Mouse (Mus musculus) spleen, adult 2 months (tissue): Measurements from ENCODE around the gene Vps37c. TPM values are rescaled to one million over a fixed set of nuclear protein-coding genes. Genes with fewer than 3 reads are reported as not detected.

Source experiments
- DNase-seq, 2 experiments: peaks; one replicate each; pipeline versions ENCODE4 v3.0.0 to v3.0.0-alpha.2; 2012 to 2021; ENCODE audit warnings: low spot score in 2 of 2, low read depth in 1 of 2
- H3K27ac ChIP-seq: fragments of 200-500 bp; 2 replicates; pipeline ENCODE4 v1.5.1; 2012; ENCODE audit warnings: low read length, inconsistent platforms; ENCODE audit not compliant: insufficient read depth
- H3K27me3 ChIP-seq: fragments of 200-500 bp; 2 replicates; pipeline ENCODE4 v1.6.1; 2012; ENCODE audit warnings: mild to moderate bottlenecking, moderate library complexity, low read length, inconsistent platforms; ENCODE audit not compliant: control insufficient read depth, insufficient read depth
- H3K36me3 ChIP-seq: fragments of 200-500 bp; 2 replicates; pipeline ENCODE4 v1.6.1; 2012; ENCODE audit warnings: mild to moderate bottlenecking, low read length, inconsistent platforms; ENCODE audit not compliant: control insufficient read depth, insufficient read depth
- H3K4me1 ChIP-seq: fragments of 200-500 bp; 2 replicates; pipeline ENCODE4 v1.6.1; 2011; ENCODE audit warnings: inconsistent platforms; ENCODE audit not compliant: control insufficient read depth, insufficient read depth, insufficient read length
- H3K4me3 ChIP-seq: fragments of 200-500 bp; 2 replicates; pipeline ENCODE4 v1.5.1; 2011; ENCODE audit warnings: mild to moderate bottlenecking, inconsistent platforms; ENCODE audit not compliant: insufficient read depth, insufficient read length; ENCODE audit errors: extremely low read depth
- CTCF ChIP-seq: fragments of 200-500 bp; IDR thresholded peaks from 2 replicates; pipeline ENCODE4 v1.5.1; 2011; ENCODE audit warnings: mild to moderate bottlenecking, inconsistent platforms; ENCODE audit not compliant: insufficient read depth, insufficient read length, insufficient replicate concordance; ENCODE audit errors: extremely low read depth
- POLR2A ChIP-seq: fragments of 200-500 bp; IDR thresholded peaks from 2 replicates; pipeline ENCODE4 v1.6.1; 2011; ENCODE audit warnings: low read depth, low read length, inconsistent platforms
- WGBS: fragments of 180-500 bp; shearing (Covaris S2); methylation state at CpG from one replicate; pipeline ENCODE4 v1.1.7; 2018; 5-methylcytosine and 5-hydroxymethylcytosine counted together
- polyA plus RNA-seq: library from polyadenylated mRNA; depleted of rRNA; stranded (reverse); fragments of >200 nt; gene quantifications from 2 replicates; pipeline ENCODE4 v1.2.3, GENCODE M21; 2012

Gene Vps37c
- polyA plus RNA-seq, 1 experiment: 19.7 TPM

- no peak for DNase-seq
Observed at GRCm38 (mm10) chr19:10658406-10658805, 30.1 kb upstream of the Vps37c start.

GRCm38 (mm10) chr19:10661373-10661772 lies 27.2 kb upstream of the Vps37c start:
- Histone ChIP-seq H3K27ac (peak overlapping the region; percentile 53; the same call in 1 of the 2 replicates), H3K4me1 (no peaks in the 10 kb centered on the region), H3K27me3 (no peaks in the 10 kb centered on the region), H3K4me3 (no peak overlapping the region), H3K36me3 (no peaks in the 10 kb centered on the region)
- DNase-seq: no peak
- TF ChIP-seq CTCF (no peak), POLR2A (no peak)
- 78% methylated on average over 5 of the region's 5 CpGs for WGBS

More at GRCm38 (mm10) chr19:10658406-10658805, 30.1 kb upstream of the Vps37c start:
- no peak overlapping the region for H3K27ac ChIP-seq
- H3K4me1 ChIP-seq: no peaks in the 10 kb centered on the region
- no peaks in the 10 kb centered on the region for H3K36me3 ChIP-seq
- no peak overlapping the region for H3K4me3 ChIP-seq
- WGBS: 78% methylated on average over 2 of the region's 2 CpGs
- no peak for TF ChIP-seq POLR2A
- TF ChIP-seq CTCF: no peak
- H3K27me3 ChIP-seq: no peaks in the 10 kb centered on the region

DNA sequence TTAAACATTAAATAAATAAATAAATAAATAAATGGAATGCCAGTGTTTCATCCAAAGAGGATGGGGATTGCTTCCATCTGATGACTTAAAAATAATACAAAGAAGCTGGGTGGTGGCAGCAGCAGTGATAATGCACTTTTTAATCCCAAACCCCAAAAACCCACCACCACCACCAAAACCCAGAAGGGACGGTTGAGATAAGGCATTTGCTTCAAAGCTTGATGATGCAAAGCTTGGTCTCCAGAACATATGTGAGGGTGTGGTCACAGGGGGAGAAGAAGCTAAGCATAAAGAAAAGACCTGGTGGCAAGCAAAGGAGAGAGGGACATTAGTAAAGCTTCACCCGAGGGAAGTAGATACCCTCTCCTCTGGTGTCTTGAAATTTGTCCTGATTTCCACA lies 26.6 kb upstream of the Vps37c start:
- no peak for DNase-seq
- Histone ChIP-seq H3K36me3 (no peaks in the 10 kb centered on the region), H3K4me3 (no peak overlapping the region), H3K4me1 (no peaks in the 10 kb centered on the region), H3K27ac (no peak overlapping the region), H3K27me3 (no peaks in the 10 kb centered on the region)
- no peak for TF ChIP-seq CTCF
- TF ChIP-seq POLR2A: no peak
- 70% methylated on average over 2 of the region's 2 CpGs for WGBS

DNA sequence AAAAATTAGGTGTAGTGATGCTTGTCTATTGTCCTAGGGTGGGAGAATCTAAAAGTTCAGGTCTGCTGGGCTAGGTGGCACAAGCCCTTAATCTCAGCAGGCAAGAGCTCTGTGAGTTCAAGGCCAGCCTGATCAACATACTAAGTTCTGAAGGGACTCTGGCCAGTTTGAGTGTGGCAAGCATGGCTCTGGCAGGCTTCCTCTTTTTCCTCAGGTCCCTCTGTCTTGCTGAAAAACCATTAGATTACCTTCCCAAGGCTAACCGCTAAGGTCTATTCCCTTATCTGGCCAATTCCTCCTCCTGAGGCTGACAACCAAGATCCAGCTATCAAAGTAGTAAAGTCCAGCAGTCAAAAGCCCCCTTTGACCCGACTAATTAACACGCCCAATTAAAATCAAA lies 25.9 kb upstream of the Vps37c start:
- no peak for TF ChIP-seq CTCF
- TF ChIP-seq POLR2A: no peak
- Histone ChIP-seq H3K4me3 (no peak overlapping the region), H3K27ac (no peak overlapping the region), H3K27me3 (no peaks in the 10 kb centered on the region), H3K4me1 (no peaks in the 10 kb centered on the region), H3K36me3 (no peaks in the 10 kb centered on the region)
- 53% methylated on average over 3 of the region's 3 CpGs for WGBS
- no peak for DNase-seq

GRCm38 (mm10) chr19:10665093-10665492 lies 23.4 kb upstream of the Vps37c start:
- no peaks in the 10 kb centered on the region for H3K4me1 ChIP-seq
- no peaks in the 10 kb centered on the region for H3K27me3 ChIP-seq
- WGBS: 65% methylated on average over 3 of the region's 3 CpGs
- no peaks in the 10 kb centered on the region for H3K36me3 ChIP-seq
- TF ChIP-seq POLR2A (no peak), CTCF (no peak)
- no peak for DNase-seq
- no peak overlapping the region for H3K4me3 ChIP-seq
- no peak overlapping the region for H3K27ac ChIP-seq

DNA sequence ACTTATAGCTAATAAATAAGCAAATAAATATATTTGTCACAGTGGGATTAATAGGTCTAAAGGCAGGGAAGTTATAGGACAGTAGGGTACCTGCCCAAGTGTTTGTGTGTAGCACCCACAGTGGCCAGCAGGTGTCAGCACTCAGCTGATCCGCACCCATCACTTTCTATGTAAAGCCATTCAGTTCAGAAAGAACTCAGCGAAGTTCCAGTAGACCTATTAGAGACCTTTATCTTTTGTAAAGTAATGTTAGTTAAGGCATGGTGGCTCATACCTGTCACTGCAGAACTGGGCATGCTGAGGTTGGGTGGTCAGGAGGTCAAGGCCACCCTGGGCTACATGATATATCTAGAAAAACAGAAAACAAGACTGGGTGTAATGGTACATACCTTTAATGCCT lies 23.0 kb upstream of the Vps37c start:
- no peak overlapping the region for H3K4me3 ChIP-seq
- peak; percentile 31 to 51 for DNase-seq
- H3K27ac ChIP-seq: no peak overlapping the region
- H3K36me3 ChIP-seq: no peaks in the 10 kb centered on the region
- TF ChIP-seq POLR2A (no peak), CTCF (peak; percentile 74; the same call in 1 of the 2 replicates)
- WGBS: 6% methylated on average over 2 of the region's 2 CpGs
- H3K4me1 ChIP-seq: no peaks in the 10 kb centered on the region
- no peaks in the 10 kb centered on the region for H3K27me3 ChIP-seq

DNA sequence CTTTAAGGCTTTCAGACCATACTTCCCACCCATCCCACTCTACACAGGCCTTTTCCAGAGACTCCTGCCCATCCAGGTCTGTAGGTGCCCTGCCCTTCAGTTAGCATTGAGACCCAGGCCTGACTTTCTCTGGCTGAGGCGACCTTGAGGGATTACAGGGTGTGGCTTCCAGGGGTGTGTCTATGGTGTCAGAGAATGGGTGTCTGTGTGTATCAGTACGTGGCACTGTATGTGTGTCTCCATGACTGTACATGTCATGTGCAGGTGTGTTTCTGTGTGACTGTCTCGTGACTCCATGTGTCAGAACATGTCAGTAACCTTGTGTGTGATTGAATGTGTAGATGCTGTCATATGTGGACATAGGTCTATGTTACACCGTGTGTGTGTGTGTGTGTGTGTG lies 17.2 kb upstream of the Vps37c start:
- Histone ChIP-seq H3K27ac (no peak overlapping the region), H3K4me1 (no peaks in the 10 kb centered on the region), H3K27me3 (no peaks in the 10 kb centered on the region), H3K4me3 (no peak overlapping the region), H3K36me3 (no peaks in the 10 kb centered on the region)
- WGBS: 80% methylated on average over 4 of the region's 4 CpGs
- TF ChIP-seq POLR2A (no peak), CTCF (no peak)
- no peak for DNase-seq
